In the genomic region with DNA sequence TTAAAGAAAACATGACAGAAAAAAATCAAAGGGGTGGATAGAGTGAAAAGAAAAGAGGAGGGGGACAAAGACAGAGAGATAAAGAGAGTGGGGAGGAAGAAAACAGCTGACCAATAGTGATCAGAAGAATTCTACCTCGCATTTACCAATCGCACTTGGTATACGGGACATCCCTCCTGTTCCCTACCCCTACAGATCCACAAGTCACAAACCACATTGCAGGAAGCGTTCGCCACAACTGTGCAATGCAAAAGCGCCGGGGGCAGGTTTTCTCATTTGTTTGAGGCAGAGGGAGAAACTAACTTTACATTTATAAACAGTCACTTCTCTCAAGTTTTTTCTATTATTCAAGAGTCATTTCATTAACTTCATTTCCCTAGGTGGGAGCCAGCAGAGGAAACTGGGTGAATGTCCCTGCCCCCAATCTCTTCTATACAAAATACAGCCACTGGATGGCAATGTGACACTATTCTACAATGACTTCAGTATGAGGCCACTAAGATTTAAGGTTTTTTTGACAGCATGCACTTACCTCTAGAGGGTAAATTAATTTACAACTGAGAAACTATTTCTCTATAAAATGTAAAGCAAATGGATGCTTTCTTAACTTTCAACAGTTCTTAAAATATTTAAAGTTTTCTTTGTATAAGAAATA, we compare ENCODE assay signal across 11 mouse cellular contexts. TPM values are rescaled to one million over a fixed set of nuclear protein-coding genes. Genes with fewer than 3 reads are reported as not detected.
DNase-seq lines count a peak whose midpoint lies in the region; ATAC-seq lines count a peak whose summit lies in the region.
"Had no signal": no experiment of that assay in that cellular context is flagged by ENCODE, and none has a peak within 500 bp of the region (broad histone marks: within the 10 kb centered on the region; RNA-seq: fewer than 3 reads in every experiment).

No protein-coding gene starts in this region.

- ATAC-seq in hindbrain, embryonic 15.5 days (ENCODE audit: low FRiP score, low read depth): peak; percentile 69; the same call in 1 of the 2 replicates
- no peak for ATAC-seq in hindbrain, embryonic 13.5 days (ENCODE audit: low FRiP score)
- ATAC-seq in granulocyte monocyte progenitor cell, adult 5-6 weeks (replicated peaks; ENCODE audit: poor library complexity, severe bottlenecking): peak; percentile 46; the same call in 1 of the 2 replicates
- no peak for ATAC-seq in monocyte, adult 5-6 weeks (replicated peaks; ENCODE audit: insufficient number of reproducible peaks, low FRiP score, low TSS enrichment, poor library complexity, severe bottlenecking)

- H3K27me3 ChIP-seq in hindbrain, embryonic 15.5 days: no peaks in the 10 kb centered on the region
- H3K27me3 ChIP-seq in hindbrain, embryonic 13.5 days: no peaks in the 10 kb centered on the region
- H3K27me3 ChIP-seq: liver, embryonic 13.5 days had no signal

- H3K9ac ChIP-seq in hindbrain, embryonic 15.5 days: no peak overlapping the region
- H3K9ac ChIP-seq in hindbrain, embryonic 13.5 days: no peak overlapping the region
- H3K9ac ChIP-seq: liver, embryonic 13.5 days had no signal

- peak; percentile 31 for DNase-seq in thymus, postnatal 14 days
- no peak for DNase-seq in thymus, postnatal 36 days
- no peak for DNase-seq in kidney, postnatal 10 days
- DNase-seq in ovary, postnatal 14 days (ENCODE audit: low spot score): no peak
- DNase-seq: cerebellum, postnatal 36 days; liver, embryonic 13.5 days had no signal

- no peak overlapping the region for H3K4me2 ChIP-seq in hindbrain, embryonic 15.5 days
- H3K4me2 ChIP-seq in hindbrain, embryonic 13.5 days: no peak overlapping the region
- H3K4me2 ChIP-seq: liver, embryonic 13.5 days had no signal

- H3K9me3 ChIP-seq in hindbrain, embryonic 15.5 days: no peaks in the 10 kb centered on the region
- no peaks in the 10 kb centered on the region for H3K9me3 ChIP-seq in hindbrain, embryonic 13.5 days
- H3K9me3 ChIP-seq: liver, embryonic 13.5 days had no signal

- no peak overlapping the region for H3K4me3 ChIP-seq in hindbrain, embryonic 15.5 days
- no peak overlapping the region for H3K4me3 ChIP-seq in hindbrain, embryonic 13.5 days
- H3K4me3 ChIP-seq: liver, embryonic 13.5 days had no signal

- 89% methylated on average over 7 of the region's 7 CpGs for WGBS in hindbrain, embryonic 15.5 days
- WGBS in hindbrain, embryonic 13.5 days: 89% methylated on average over 7 of the region's 7 CpGs

- H3K27ac ChIP-seq in hindbrain, embryonic 15.5 days (replicated peaks): no peak overlapping the region
- H3K27ac ChIP-seq in hindbrain, embryonic 13.5 days: no peak overlapping the region
- H3K27ac ChIP-seq: liver, embryonic 13.5 days had no signal

- H3K4me1 ChIP-seq in hindbrain, embryonic 15.5 days (replicated peaks): no peaks in the 10 kb centered on the region
- no peaks in the 10 kb centered on the region for H3K4me1 ChIP-seq in hindbrain, embryonic 13.5 days (replicated peaks)
- H3K4me1 ChIP-seq: liver, embryonic 13.5 days had no signal

- 0 out of 2 replicates have a peak, but pooled peaks cover 15% of the 10 kb centered on the region for H3K36me3 ChIP-seq in hindbrain, embryonic 15.5 days
- H3K36me3 ChIP-seq in hindbrain, embryonic 13.5 days: peaks cover 29% of the 10 kb centered on the region

RNA-seq across cellular contexts. Expression of a gene that starts 46.0 kb away (rescaled TPM):
- not detected in 2 replicates for polyA plus RNA-seq in hindbrain, embryonic 15.5 days (2015; fragmentation: Nextera tagmentation; extraction: Ambion mirVana)
- polyA plus RNA-seq in hindbrain, embryonic 13.5 days (2015; fragmentation: Nextera tagmentation; extraction: Ambion mirVana): not detected in 2 replicates
- 1.7 TPM in 1 of 2 replicates, not detected in the other for total RNA-seq in granulocyte monocyte progenitor cell, adult 5-6 weeks (2014; fragmentation: Nextera tagmentation)
- total RNA-seq in granulocyte monocyte progenitor cell, adult 5-6 weeks (2017): 1.6 TPM in 1 of 2 replicates, not detected in the other
- total RNA-seq in monocyte, adult 5-6 weeks (2017): 3.5 to 7.2 TPM (median 4.6 TPM) in 3 replicates
- polyA plus RNA-seq: kidney, embryonic 16.5 days; liver, embryonic 13.5 days had no signal

Comparison
In these comparisons a context has a peak if more than half of its experiments do, and no peak if none do; other contexts are left out.
1. ATAC-seq: peak in hindbrain, embryonic 15.5 days (single experiment) and granulocyte monocyte progenitor cell, adult 5-6 weeks (single experiment); none in hindbrain, embryonic 13.5 days (single experiment) and monocyte, adult 5-6 weeks (single experiment).